Mouse (Mus musculus) 3134 (cell line): ENCODE data around the gene Cdc6.
"Not testable (repeated sequence)": the region's sequence is repeated elsewhere in the genome, so short reads cannot be mapped to it uniquely, and the experiment has no call there.

ENCODE experiments used
- DNase-seq: peaks from one replicate; pipeline ENCODE4 v3.0.0-alpha.2; 2011; ENCODE audit warnings: low spot score; ENCODE audit not compliant: insufficient read length; ENCODE audit errors: extremely low read depth

Gene Cdc6

DNA sequence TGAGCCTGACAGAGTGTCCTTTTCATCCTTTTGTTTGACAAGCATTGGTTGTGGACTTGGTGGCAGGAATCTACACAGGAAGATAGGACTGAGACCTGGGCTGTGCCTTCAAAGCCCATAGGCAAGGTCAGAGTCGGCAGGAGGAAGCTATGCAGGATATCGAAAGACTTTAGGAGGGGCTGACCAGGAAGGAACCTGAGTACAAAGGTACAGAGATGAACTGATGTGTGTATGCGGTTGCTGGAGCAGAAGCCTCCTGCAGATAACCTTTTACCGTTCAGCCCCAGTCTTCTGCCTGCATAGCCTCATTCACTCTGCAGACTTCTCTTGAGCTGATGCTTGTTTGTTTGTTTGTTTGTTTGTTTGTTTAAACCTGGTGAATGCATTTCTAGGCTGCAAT is 2.0 kb upstream of the Cdc6 start:
- no peak for DNase-seq

DNA sequence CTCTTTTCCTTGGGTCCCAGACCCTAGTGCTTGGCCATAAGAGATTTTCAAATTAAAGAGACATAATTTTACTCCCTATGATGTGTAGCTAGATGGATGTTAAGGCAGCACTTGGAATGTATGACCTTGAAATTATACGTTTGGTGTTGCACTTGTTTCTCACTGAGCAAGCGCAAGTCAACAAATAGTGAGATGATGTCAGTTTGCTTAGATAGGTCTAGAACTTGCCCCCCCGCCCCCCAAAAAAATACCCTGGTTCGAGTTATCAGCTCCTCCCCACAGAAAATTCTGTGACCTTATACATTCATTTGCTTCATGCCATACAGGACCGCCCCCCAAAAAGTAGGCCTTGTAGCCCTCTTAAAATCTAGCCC is 551 bp upstream of the Cdc6 start:
- no peak for DNase-seq

DNA sequence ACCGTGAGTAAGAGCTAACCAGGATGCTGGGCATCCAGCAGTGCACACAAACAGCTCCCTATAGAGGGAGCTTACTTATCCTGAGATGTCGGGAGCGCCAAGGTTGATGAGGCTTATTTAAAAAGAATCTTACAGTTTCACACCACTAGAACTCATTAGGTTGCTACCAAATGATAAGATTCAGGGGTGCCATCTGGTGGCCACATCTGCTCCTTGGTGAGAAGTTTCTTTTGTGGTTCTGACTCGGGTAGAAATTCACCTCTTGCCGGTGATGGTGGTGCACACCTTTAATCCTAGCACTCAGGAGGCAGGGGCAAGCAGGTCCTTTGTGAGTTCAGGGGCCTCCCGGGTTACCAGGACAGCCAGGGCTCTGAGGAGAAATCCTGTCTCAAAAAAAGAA is 2.1 kb downstream of the Cdc6 start:
- no peak for DNase-seq

DNA sequence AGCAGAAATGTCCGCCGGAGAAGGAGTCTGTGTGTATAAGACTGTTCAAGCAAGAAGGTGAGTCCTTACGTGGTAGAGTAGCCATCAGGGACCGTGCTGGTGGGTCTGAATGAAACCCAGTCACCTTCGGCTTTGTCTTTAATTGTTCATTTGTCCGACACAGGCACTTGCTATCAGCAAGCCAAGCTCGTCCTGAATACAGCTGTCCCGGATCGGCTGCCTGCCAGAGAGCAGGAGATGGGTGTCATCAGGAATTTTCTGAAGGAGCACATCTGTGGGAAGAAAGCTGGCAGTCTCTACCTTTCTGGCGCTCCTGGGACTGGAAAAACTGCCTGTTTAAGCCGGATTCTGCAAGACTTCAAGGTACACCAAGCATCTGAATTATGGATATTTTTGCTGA is 2.8 kb downstream of the Cdc6 start:
- DNase-seq: no peak

DNA sequence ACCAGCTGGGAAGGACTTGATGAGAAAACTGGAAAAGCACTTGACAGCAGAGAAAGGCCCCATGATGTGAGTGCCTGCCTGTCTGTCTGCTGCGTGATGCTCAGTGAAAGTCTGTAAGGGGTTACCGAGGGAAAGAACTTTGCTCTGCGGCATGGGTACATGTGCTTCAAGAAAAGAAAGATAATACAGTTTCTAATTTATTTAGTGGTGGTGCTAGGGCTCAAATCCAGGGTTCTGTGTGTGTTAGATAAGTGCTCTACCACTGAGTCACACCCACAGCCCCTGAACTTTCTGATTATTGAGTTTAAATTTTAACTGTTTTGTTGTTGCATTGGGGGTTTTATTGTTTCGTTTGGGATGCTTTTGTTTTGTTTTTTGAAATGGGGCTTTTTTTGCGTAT is 3.9 kb downstream of the Cdc6 start:
- DNase-seq: no peak

DNA sequence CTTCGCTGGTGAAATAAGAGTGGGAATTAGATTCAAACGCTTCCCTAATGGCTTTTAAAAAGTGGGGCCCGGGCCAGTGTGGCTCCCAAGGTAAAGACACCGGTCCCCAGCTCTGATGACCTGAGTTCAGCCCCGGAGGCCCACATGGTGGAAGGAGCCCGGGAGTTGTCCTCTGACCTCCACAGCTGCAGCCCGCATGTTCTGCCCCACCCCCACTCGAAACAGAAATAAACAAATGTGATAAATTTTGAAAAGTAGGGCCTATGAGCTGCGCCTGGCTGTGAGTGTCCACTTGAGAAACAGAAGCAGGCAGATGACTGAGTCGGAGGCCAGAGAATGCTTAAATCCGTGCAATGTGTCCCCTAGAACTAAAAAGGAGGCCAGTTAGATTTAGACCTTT is 6.6 kb downstream of the Cdc6 start:
- DNase-seq: no peak

DNA sequence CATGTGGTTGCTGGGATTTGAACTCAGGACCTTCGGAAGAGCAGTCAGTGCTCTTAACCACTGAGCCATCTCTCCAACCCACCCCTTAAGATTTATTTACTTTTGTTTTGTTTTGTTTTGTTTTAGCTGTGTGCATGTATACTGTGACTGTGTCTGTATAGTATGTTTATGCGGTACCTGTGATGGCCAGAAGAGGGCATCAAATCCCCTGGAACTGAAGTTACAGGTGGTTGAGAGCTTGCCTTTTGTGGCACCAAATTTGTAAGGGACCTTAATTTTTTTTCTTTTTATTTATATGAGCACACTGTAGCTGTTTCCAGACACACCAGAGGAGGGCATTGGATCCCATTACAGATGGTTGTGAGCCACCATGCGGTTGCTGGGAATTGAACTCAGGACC is 8.8 kb downstream of the Cdc6 start:
- not testable (repeated sequence) for DNase-seq

DNA sequence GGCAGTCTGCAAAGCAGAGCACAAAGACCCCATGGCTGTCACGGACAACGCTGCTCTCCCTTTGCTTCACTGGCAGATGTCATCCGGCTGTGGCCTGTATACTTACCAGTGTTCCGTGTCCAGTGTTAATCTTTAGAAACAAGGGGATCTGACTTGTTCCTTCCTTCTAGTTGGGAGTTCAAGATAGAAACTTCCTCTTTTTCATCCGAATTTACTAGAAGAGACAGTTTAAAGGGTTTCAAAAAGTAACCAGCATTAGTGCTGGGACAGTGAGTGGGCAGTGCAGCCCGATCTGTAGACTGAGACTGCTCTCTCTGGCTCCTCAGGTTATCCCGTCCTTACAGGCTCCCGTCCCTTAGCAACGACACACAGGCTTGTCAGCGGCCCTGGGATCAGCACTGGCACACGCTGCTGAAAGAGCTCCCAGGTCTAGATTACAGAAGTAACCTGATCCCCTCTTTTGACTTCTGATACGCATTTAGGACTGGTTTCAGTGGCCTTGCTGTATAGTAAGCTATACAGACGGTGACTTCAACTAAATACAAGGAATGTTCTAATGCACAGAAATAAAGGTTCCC is 9.9 kb downstream of the Cdc6 start:
- DNase-seq: no peak

DNA sequence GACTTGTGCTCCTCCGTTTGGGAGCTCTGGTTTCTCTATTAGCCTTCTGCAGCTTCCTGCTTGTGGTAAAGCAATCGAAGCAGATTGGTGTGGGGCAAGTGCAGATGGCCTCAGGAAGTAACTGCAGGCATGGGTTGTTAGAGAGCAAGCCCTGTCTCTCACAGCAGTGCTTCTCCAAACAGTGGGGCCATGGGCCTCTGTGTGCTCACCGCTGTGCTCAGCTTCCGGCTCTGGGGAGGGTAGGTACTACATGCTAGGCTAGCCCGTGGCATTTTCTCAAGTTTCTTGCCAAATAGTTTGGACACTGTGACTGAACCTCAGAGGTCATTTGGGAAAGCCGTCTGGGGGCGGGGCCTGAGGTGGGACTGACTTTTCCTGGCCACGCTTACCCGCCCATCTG is 10.6 kb downstream of the Cdc6 start:
- no peak for DNase-seq

DNA sequence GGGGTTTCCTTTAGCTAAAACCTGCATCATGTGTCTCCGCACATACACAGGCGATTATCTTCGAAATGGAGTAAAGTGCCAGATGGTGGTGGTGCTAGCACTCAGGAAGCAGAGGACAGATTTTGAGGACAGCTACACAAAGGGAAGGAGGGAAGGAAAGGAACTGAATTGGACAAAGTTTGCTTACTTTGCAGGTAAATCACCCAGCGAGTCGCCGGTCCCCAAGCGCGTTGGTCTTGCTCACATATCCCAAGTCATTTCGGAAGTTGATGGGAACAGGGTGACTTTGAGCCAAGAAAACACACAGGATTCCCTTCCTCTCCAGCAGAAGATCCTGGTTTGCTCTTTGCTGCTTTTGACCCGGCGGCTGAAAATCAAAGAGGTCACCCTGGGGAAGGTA is 11.4 kb downstream of the Cdc6 start:
- no peak for DNase-seq

DNA sequence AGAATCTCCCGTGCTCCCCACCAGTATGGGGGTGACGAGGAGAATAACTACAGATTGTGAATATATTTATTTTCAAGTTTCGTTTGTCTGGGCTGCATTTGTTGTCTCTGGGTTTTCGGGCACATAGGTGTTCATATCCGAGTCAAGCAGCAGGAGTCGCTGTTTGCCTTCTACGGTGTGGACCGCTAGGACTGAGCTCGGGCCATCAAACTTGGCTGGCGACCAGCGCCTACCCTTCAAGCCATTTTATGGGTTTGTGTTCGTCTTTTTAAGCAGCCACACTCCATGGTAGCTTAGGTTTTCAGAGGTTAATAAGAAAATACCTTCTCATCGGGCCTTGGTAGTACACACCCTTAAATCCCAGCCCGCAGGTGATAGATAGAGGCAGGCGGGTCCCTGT is 14.2 kb downstream of the Cdc6 start:
- not testable (repeated sequence) for DNase-seq

DNA sequence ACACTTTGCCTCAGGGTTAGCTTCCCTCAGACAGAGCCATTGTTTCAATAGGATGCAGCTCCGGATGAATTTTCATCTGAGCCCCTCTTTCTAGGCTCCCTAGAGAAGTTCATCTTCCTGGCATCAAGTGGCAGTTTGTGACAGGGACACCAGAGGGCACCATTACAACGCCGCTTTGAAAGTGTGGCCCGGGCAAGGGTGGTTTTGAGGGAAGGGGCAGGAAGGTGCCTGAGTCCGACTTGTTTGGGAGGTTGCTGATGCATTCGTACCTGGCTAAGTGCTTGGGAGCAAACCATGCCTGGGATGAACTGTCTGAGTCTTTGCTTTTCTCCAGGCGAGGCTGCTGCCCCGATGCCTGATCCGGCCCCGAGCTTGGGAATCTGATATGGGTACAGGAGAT is 14.7 kb downstream of the Cdc6 start:
- DNase-seq: not testable (repeated sequence)

DNA sequence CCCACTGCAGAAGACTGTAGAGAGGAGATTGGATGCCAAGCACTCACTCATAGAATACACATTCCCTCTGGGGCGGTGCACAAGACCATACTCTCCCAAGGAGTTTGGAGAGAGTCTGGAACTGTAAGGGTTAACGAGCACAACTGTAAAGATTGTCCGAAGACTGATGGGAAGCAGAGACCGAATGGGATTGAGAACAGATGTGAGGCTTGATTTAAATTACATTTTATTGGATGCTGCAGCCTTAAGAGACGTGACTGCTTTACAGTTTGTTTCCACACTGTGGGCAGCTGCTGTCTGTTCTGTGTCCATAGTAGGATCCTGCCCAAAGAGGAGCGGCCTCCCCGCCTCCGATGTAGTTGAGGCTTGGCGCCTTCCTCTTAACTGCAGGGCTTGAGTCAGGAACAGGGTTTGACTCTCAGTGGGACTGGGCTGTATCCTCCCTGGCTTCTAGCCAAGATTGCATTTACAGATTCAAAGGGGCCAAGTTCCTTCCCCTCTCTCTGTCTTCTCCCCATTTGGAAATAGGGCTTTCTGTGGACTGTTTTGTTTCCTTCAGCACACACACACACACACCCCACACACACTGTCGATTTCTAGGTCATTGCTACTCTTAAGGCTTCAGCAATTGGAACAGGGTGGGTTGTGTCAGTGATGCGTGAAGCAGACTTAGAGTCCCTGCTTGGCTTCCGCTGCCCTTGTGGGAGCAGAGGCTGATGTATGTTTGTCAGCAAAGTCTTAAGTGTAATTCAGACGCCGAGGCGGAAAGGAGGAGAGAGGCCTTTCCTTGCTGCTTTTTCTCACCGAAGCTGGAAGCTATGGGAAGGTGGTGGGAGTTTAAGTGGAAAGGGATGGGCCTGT is 15.5 kb downstream of the Cdc6 start:
- not testable (repeated sequence) for DNase-seq

DNA sequence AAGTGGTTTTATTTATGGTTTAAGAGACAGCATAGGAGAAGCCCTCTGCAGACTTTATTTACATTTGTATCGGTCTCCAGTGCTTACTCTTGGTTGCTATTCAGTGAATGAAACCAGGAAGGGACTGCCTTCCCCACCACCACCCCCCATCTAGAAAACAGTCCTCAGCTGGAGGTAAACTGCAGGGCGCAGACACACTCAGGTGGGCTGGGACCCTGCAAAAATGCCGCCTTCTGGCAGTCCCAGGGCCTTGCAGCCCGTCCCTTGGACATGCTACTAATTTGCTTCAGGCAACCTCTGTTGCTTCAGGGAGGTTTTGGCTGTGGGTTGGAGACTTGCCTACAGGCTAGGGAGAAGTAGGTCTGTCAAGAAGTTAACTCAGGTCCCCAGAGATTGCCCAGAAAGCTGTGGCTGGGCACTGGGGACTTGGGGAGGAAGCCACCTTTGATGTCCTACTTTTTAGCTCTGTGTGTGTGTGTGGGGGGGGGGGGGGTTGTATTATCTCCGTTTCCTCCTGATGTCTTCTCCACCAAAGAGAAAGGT is 17.1 kb downstream of the Cdc6 start:
- peak; percentile 47 for DNase-seq

DNA sequence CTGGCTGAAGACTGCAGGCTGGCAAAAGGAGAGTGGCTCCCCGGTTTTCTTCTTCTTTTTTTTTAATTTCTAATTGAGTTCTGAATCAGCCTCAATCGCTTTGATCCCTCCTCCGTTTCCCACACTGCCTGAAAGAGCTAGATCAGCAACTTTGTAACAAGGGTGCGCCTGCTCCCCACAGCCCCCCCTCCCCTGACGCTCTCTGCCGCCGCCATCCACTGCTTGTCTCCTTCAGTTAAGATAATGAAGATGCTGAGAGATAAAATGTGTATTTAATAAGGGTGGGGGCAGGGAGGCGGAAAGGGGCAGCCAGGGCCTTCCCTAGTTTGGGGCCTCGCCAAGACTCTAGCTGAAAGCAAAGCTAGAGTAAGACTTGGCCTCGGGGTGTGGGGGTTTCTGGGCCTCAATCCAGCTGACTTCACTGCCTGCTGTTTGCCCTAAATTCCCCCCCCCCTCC is 17.7 kb downstream of the Cdc6 start:
- no peak for DNase-seq

DNA sequence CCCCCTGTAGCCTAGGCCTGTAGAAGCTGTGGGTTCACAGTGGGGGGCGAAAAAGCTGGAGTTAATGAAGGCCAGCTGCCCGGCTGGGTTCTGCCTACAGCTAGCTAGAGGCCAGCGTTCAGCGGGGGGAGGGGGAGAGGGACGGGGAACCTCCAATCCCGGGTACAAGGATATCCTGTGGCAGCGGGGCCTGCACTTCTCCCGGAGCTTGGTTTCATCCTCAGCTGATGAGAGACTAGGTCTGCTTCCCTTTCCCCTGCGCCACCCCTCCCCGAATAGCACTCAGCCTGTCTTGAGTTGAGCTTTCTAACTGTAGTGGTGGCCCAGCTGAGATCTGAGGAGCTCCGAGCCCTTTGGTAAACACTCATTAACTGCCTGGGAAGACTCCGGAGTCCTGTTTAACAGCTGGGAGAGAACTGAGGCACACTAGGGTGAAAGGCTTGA is 18.3 kb downstream of the Cdc6 start:
- DNase-seq: no peak

DNA sequence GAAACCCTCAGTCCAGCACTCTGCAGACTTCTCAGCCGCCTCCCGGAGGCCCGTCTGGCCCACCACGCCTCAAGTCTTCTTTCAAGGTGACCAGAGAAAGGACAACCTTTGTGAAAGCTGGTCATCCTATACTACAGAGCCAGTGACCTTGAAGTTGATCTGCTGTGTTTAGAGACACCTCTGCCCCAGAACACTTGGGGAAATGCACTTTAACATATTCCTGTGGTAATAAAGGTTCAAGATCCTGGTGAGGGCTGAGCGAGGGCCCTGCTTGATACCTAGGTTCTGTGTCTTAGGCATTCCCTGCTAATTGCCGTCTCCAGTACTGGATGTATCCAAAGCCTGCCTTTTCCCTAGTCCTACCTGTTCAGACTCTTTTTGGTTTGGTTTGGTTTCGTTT is 19.0 kb downstream of the Cdc6 start:
- no peak for DNase-seq

DNA sequence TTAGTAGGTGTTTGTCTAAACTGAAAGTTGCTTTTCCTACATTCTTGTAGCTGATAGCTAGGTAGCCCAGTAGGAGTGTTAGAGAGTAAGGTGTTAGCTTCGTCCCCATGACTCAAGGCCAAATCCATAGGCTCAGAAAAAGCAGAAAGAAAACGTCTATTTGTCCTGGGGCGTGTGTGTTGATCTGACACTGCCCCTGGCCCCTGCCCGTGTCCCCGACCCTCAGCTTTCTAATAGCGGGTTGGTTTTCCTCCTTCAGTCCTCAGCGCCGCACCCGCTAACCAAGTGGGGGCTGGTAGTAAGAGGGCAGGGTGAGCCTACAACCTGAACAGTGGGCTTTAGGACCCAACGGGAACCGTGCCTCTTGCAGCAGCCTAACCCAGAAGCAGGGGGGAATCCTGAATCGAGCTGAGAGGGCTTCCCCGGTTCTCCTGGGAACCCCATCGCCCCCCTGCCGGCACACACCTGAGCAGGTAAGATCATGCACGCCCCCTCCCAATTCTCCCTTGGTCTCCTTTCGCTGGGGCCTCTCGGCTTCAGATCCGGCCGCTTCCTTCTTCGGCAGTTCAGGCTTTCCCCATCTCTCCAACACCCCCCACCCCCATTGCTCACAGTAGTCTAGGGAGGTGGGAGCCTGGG is 20.0 kb downstream of the Cdc6 start, which contains the start of gene Rara:
Rara (plus strand) TSS at position 381 of the 639 bp plus-strand sequence.
- DNase-seq: no peak

DNA sequence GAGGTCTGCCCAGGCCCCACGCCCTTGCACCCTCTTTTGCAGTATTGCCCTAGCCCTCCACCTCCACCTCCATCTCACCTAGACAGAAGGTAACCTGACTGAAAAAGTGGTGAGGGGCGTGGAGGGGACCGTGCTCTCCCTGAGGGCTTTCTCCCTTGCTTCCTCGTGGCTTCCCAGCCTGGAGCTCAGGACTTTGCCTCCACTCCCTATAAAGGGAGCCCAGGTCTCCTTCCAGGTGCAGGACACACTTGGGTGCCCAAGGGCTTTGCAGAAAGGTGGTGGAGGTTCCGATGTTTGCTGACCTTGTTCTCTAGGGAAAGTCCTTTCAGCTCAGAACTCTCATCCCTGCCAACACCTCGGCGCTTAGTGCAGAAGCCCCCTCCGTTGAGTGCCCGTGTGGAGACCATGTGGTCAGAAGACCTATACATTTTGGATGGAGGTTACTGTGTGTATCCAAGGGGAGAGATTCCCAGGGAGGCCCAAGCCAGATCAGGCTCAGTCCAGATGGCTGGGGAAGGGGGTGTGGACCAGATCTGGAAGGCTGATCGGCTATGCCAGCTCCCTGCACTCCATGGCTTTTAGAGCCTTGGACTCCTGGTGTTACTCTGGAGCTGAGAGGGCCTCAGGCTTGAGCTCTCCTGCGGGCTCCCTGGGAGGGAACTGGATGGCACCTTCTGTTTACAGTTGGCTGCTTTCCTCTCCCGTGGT is 20.7 kb downstream of the Cdc6 start:
- no peak for DNase-seq

DNA sequence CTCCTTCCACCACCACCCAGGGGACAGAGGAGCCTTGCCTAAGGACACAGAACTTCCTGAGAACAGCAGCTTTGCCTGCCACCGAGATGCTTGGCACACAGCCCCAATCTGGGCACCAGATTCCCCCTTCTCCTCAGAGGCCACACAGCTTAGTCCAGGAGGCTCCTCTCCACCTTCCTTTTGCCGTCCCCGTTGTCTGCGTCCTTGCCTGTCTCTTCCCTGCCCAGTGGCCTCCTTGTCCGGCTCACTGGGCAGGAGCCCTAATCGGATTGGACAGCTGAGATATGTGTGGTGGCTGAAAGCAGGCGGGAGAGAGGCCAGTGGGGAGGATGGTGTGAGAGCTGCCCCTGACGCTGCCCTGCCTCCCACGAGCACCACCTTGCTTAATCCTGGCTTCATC is 21.9 kb downstream of the Cdc6 start:
- peak; percentile 77 for DNase-seq

DNA sequence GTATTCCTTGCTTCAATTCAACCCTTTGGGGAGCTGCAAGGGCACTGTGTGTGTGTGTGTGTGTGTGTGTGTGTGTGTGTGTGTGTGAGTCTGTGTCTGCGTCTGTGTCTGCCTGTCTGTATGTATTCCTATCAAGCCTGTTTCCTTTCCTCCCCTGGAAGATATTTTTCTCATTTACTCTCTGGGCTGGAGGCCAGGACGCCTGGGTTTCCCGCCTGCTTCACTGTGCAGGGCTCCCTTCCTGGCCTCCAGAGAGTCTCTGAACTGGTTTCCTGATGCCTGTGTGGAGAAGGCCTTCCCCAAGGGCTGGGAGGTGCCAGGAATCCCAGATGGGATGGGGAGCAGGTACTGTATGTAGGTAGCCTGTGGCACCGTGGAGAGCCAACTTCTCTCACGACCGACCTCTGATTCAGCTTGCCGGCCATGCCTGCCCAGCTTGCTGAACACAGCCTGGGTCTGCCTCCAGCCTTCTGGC is 22.6 kb downstream of the Cdc6 start:
- peak; percentile 59 for DNase-seq
